Mouse (Mus musculus) left cerebral cortex, postnatal 4 days (tissue): Measurements from ENCODE around the gene Arpc3. TPM values are rescaled to one million over a fixed set of nuclear protein-coding genes. Genes with fewer than 3 reads are reported as not detected.
"Not testable (repeated sequence)": the region's sequence is repeated elsewhere in the genome, so short reads cannot be mapped to it uniquely, and the experiment has no call there.

ENCODE experiments used
- DNase-seq: peaks from one replicate; pipeline ENCODE4 v3.0.0-alpha.2; 2022
- intact Hi-C: fragments of 180-260 bp; cut with DNase I; formaldehyde crosslinking; loops from one replicate; pipeline ENCODE4 v1.15.1; 2025
- total RNA-seq, 2 experiments: library from RNA; stranded (reverse); gene quantifications; 2 replicates each; pipeline ENCODE4 v1.2.3; 2021

Arpc3 gene
- total RNA-seq, 2 experiments from 2014 or later, result 258 to 271 TPM

- no peak for DNase-seq
- intact Hi-C loops, result loop anchor here (10.0 kb wide), 1 partner anchor 294 kb away; no protein-coding TSS in a partner anchor
Measured at GRCm38 (mm10) chr5:122431221-122431620, 39.5 kb downstream of the Arpc3 start.

- no peak for DNase-seq
- intact Hi-C loops, result loop anchor here (10.0 kb wide), 1 partner anchor 290 kb away; no protein-coding TSS in a partner anchor
Measured at GRCm38 (mm10) chr5:122434541-122434940, 42.9 kb downstream of the Arpc3 start.

- no peak for DNase-seq
- intact Hi-C loops, result loop anchor here (10.0 kb wide), 1 partner anchor 285 kb away; no protein-coding TSS in a partner anchor
Measured at GRCm38 (mm10) chr5:122439400-122440094, 47.9 kb downstream of the Arpc3 start.

- no peak for DNase-seq
- intact Hi-C loops, result no loop called here
Measured at GRCm38 (mm10) chr5:122440095-122440630, 48.5 kb downstream of the Arpc3 start.

- no peak for DNase-seq
- intact Hi-C loops, result no loop called here
Measured at GRCm38 (mm10) chr5:122444492-122444891, 52.8 kb downstream of the Arpc3 start.

GRCm38 (mm10) chr5:122445051-122445610 is 53.5 kb downstream of the Arpc3 start:
- intact Hi-C loops, result no loop called here
- no peak for DNase-seq

- intact Hi-C loops, result no loop called here
- no peak for DNase-seq
Measured at GRCm38 (mm10) chr5:122447857-122448256, 56.2 kb downstream of the Arpc3 start.

GRCm38 (mm10) chr5:122448869-122449268 is 57.2 kb downstream of the Arpc3 start:
- intact Hi-C loops, result no loop called here
- no peak for DNase-seq

- DNase-seq, result no peak
- intact Hi-C loops, result no loop called here
Measured at GRCm38 (mm10) chr5:122449946-122450345, 58.3 kb downstream of the Arpc3 start.

- no peak for DNase-seq
- intact Hi-C loops, result no loop called here
Measured at GRCm38 (mm10) chr5:122450913-122451317, 59.2 kb downstream of the Arpc3 start.

GRCm38 (mm10) chr5:122451324-122451723 is 59.6 kb downstream of the Arpc3 start:
- intact Hi-C loops, result no loop called here

GRCm38 (mm10) chr5:122452194-122452593 is 60.5 kb downstream of the Arpc3 start:
- intact Hi-C loops, result no loop called here

More at GRCm38 (mm10) chr5:122451324-122451723, 59.6 kb downstream of the Arpc3 start:
- no peak for DNase-seq

GRCm38 (mm10) chr5:122453188-122453587 is 61.5 kb downstream of the Arpc3 start:
- no peak for DNase-seq
- intact Hi-C loops, result no loop called here

More at GRCm38 (mm10) chr5:122452194-122452593, 60.5 kb downstream of the Arpc3 start:
- DNase-seq, result no peak

- intact Hi-C loops, result no loop called here
- DNase-seq, result no peak
Measured at GRCm38 (mm10) chr5:122454442-122454841, 62.8 kb downstream of the Arpc3 start.

- intact Hi-C loops, result no loop called here
- no peak for DNase-seq
Measured at GRCm38 (mm10) chr5:122454883-122455282, 63.2 kb downstream of the Arpc3 start.

- intact Hi-C loops, result no loop called here
- no peak for DNase-seq
Measured at GRCm38 (mm10) chr5:122455584-122455983, 63.9 kb downstream of the Arpc3 start.

GRCm38 (mm10) chr5:122457054-122457453 is 65.4 kb downstream of the Arpc3 start:
- intact Hi-C loops, DNase-seq: not testable (repeated sequence)

GRCm38 (mm10) chr5:122458066-122458465 is 66.4 kb downstream of the Arpc3 start:
- intact Hi-C loops, result no loop called here
- DNase-seq, result no peak

GRCm38 (mm10) chr5:122459335-122459734 is 67.7 kb downstream of the Arpc3 start:
- intact Hi-C loops, result no loop called here
- no peak for DNase-seq

GRCm38 (mm10) chr5:122460656-122461055 is 69.0 kb downstream of the Arpc3 start:
- DNase-seq, result no peak
- intact Hi-C loops, result no loop called here

GRCm38 (mm10) chr5:122461431-122461830 is 69.8 kb downstream of the Arpc3 start:
- intact Hi-C loops, result no loop called here
- no peak for DNase-seq
